Mouse (Mus musculus) spleen, postnatal 36 days (tissue): ENCODE data around the gene Gkn1.

Source experiments
- DNase-seq, 2 experiments: peaks; one replicate each; pipeline ENCODE4 v3.0.0; 2022; ENCODE audit warnings: low spot score in 2 of 2, mixed read lengths in 1 of 2

The Gkn1 gene

DNA sequence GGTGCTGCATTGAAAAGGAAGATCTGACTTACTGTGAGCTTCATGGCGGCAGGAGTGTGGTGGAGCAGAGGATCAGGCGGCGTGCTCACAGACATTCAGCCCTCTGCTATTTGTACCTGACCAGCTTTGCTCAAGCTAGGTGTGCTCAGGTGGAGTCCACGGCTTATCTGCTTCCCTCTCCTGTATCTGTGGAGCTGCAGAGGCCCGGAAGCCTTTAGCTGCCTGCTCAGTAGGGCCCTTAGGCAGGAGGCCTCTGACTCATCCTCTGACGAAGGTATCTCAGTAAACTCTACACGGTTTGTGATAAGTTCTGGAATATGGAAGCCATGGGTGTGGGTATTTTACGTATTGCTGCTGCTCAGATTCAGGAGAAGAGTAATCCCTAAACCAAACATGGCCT lies at the start of gene Gkn1:
Gene Gkn1 (minus strand): TSS at position 114 of the 400 bp plus-strand sequence.
- DNase-seq: no peak

DNA sequence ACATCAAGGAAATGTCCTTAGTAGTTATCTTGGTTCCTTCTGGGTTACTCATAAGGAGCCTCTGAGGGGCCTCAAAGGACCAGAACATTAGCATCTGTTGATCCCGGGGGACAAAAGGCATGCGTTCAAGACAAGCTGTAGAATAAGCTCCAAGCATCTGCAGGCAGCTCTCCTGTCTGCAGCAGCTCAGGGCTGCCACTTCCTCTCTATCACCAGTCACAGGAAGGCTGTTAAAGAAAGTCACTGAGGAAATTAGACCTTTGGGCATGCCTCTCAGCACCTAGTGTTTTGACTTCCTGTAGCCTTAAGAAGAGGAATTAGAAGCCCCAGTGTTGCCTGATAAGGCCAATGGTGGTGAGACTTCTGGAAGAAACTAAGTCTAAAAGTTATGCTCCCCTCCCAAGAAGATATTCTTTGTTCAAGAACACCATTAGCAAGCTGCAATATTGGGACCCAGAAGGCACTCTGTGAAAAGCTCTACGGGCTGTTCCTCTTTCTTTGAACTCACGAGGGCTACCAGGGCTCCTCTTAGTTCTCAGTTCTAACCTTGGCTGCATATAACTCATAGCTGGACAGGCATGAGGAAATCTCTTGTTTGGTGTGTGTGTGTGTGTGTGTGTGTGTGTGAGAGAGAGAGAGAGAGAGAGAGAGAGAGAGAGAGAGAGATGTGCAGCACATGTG lies 49.3 kb upstream of the Gkn1 start:
- DNase-seq: peak; percentile 53 to 57

DNA sequence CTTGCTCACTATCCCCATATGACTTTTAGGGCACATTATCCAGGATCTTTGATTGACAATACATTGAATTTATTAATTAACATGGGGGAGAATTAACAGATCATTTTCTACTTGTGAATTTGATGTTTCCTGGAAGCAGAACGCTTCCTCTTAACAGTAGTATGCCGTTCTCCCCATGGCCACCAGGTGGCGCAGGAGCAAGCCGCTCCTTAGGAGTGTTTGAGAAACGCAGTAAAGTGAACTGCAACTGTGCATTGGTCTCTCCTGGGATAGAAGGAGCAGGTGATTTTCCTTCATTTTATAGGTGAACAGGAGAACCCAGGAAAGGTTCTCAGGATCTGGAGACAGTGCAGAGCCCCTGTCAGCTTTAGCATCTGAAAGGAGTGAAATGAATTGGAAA lies 48.4 kb upstream of the Gkn1 start:
- peak; percentile 71 to 79 for DNase-seq

DNA sequence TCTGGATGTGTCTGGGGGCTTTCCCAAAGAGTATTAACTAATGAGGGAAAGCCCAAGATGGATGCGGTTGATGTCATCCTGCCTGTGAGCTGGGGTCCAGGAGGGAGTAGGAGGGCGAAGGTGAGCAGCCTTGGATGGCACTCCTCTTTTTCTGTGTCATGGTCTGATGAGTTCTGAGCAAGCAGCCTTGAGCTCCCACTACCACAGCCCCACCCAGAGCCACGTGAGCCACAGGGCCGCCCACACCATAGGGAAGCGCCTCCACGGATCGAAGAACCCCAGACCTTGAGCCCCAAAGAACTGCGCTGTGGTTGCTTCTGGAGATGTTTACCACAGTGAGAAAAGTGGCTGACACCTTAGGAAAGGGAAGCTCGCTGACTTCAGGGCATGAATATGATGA lies 44.0 kb upstream of the Gkn1 start:
- peak; percentile 58 to 62 for DNase-seq

DNA sequence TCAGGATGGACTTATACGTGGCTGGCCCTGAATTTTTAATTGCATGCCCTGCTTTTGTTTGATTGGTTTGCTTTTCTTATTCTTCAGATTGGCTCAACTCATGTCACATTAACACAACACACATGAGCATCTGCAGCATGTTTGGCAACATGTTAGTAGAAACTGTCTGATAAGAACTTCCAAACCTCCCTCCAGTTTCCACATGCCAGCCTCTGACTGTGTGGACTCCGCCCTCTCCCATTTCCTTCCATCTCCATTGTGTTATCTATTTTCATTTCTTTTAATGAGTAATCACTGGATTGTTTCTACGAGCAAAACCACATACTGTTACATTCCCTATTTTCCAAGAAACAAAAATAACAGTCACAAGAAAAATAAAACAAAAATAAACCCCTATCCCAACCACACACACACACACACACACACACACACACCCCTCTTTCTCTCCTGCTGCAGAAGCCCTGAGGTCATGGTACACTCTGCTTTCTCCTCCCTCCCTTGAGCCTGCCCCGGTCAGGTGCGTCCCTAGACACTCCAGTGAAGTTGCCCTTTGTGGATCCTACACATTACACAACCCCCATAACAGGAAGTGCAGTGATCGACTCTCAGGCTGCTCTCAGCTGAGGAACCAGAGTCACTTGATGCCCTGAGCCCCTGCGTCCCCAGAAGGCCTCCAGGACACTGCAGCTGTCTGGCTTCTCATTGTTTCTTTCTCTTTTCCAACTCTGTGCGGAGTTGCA lies 42.9 kb upstream of the Gkn1 start:
- DNase-seq: peak in 1 of 2 experiments; percentile 8

DNA sequence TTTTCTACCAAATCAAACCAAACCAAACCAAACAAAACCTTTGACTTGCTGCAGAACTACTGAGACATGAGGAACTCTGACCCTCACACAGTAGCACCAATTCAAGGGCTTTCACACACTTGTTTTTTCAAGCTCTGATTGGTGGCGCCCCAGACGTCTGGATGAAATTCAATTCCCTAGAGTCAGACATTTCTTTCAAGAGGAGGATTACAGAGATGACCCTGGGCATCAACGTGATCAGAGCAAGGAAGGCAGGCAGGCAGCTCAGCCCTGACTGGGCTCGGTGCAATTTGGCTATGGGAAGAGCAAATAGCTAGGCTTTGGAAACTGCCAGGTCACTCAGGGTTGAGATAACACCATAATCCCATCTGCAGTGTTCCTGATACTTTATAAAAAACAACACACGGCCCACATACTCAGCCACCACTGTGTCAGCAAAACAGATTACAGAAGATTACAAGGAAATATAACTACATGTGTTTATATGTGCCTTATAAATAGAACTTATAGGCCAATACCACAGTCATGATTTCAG lies 38.8 kb upstream of the Gkn1 start:
- no peak for DNase-seq

DNA sequence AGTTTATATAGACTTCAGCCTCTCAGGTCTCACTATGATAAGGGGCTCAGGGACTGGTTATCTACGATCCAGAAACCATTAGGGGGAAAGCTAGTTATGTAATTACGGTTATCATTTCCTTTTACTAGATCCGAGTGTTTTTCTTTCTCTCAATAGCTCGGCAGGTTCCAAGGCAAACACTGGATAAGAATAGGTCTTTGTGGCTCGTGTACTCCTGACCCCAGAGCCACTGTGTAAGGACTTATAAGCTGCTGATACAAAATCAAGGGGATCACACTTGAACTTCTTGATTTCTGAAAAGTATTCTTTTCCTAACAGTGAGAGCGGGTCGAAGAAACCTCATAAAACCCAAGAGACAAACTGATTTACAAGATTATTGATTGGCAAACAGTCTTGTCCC lies 38.1 kb upstream of the Gkn1 start, which contains the start of gene Gkn3:
Gene Gkn3 (minus strand): TSS at position 59 of the 400 bp plus-strand sequence.
- DNase-seq: no peak

DNA sequence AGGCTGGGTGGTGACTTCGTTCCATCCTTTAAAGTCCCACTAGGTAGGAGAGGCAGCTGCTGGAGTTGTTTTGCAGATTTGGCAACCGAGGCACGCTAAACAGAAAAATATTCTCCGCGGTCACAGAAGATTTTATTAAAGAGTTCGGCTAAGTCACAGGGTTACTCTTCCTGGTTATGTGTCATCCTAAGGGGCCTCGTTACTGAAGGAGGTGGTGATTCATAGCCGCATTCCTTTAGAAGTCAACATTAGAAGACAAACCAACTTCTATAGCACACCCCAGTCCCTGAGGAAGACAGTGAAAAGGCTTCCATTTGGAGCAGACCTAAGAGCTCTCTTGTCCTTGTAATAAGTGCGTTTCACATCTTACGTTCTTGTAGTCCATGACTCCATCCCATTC lies 35.9 kb upstream of the Gkn1 start:
- no peak for DNase-seq

DNA sequence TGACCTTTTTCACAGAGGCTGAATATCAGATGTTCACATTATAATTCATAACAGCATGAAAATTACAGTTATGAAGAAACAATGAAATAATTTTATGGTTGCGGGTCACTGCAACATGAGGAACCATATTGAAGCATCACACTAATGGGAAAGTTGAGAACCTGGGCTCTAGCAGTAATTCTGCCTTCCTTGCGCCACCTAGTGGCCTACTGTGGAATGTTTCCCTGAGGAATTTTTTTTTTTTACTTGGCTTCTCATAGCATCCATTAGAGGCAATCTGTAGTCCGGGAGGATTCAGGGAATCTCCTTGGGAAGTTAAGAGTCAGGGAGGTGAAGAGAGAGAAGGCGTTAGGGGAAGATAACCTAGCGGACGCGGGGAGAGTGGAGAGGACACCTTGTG lies 35.5 kb upstream of the Gkn1 start:
- peak; percentile 8 to 29 for DNase-seq

DNA sequence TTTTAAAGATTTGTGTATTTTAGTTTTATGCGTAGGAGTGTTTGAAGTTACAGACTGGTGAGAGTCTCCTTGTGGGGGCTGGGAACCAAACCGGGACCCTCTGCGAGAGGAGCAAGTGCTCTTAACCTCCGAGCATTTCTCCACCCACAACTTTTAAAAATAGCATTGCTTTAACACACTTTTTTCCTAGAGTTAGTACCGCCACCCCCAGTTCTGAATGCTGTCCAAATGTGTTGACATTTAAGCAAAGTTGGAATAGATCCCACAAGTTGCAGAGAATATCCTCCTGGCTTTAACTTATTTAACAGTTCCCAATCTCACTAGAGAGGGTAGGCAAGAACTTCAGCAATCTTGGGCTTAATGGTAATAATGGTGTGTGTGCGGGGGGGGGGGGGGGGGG lies 34.0 kb upstream of the Gkn1 start:
- DNase-seq: no peak

DNA sequence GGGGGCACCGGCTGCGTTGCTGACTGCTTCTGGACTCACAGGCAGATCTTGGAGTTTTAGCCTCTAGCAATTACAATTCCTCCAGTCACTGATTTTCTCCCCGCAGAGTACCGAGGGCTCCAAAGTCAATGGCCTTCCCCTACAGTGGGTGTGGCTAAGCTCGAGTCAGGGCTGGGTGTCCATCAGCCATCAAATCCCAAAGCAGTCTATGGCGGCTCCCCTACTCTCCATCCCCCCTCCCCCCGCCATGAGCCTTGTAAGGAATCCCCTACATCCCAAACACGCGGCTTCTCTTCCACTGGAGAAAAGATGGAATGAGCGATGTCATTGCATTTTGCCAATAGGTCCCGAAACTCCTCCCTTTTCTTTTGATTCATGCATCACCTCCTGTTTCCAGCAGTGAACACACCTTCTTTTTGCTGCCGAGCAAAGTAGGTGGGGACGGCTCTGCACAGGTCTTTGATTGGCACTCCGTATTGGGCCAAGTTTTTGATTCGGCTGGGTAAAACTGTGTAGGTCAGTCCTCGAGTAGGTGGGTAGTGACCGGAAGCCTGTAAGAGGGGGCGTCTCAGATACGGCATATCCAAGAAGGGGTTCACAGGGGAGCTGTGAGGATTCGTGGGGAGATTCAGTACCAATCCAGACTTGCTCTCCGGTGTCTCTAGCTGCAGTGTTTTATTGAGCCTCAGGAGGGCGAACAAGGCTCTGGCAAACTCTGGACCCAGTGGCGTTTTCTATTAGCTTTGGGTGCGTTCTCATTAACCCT lies 33.4 kb upstream of the Gkn1 start:
- DNase-seq: no peak

DNA sequence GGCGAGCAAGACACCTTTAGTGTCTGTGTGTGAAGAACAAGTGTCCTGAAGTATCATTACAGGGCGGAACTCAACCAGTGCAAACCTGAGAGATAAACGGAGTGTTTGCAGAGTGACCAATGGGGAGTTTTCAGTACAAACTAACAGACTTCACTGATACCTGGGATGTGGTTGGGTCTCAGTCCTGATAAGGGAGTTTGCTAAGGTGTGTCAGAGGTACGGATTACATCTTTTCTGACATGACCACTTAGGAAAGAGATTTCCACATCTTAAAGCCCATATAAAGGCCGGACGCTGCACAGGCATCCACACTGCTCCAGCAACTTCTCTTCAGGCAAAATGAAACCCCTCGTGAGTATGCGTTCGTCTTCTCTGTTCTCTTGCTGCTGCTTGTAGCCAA lies 22.3 kb upstream of the Gkn1 start, which contains the start of gene Gkn2:
Gene Gkn2 (plus strand): TSS at position 301 of the 400 bp plus-strand sequence.
- no peak for DNase-seq

DNA sequence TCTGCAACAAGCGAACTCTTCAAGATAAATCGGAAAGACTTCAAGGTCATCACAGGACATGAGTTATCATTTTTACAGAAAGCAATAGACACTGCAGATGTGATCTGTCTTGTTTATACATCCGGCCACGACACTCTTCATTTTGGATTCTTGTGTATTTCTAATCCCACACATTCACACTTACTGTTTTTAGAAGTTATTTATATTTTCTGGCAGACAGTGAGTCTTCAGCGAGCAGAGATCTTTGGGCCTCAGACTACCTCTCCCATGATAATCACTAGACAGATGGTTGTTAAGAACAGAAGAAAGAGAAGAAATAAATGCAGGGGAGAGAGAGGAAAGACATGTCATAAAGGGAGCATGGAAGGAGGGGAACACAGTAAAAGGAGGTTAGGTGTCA lies 18.5 kb upstream of the Gkn1 start:
- DNase-seq: no peak

DNA sequence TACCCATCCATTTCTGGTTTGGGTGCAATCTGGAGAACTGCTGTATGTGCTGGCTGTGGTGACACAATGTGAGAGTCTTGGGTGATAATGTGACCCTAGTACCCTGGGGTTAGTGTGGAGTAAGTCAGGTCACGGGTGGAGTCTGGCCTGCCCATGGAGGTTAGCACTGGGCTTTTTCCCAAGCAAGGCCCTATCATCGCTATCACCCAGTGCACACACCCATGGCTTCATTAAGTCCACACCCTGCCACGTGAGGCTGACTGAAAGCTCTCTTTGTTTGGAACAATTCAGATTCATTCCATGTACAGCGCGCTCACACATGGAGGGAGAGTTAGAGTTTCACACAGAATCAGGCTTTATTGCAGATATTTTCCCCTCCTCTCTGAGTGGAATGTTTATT lies 3.7 kb upstream of the Gkn1 start:
- no peak for DNase-seq

DNA sequence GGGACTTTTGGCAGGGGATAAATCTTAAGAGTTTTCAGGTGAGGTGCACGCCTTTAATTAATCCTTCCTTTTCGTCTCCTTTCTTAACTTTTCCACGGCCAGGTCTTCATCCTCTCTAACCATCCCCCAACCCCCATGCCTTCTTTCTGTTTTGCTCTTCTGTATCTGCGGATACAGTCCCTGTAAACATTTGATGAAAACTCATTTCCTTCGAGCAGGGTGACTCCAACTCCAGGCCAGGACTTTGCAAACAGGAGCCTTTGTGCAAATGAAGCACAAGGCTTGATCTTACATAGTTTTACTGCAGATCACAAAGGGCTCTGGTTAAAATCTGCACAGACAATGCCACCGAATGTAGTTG lies 14.8 kb downstream of the Gkn1 start:
- DNase-seq: no peak

DNA sequence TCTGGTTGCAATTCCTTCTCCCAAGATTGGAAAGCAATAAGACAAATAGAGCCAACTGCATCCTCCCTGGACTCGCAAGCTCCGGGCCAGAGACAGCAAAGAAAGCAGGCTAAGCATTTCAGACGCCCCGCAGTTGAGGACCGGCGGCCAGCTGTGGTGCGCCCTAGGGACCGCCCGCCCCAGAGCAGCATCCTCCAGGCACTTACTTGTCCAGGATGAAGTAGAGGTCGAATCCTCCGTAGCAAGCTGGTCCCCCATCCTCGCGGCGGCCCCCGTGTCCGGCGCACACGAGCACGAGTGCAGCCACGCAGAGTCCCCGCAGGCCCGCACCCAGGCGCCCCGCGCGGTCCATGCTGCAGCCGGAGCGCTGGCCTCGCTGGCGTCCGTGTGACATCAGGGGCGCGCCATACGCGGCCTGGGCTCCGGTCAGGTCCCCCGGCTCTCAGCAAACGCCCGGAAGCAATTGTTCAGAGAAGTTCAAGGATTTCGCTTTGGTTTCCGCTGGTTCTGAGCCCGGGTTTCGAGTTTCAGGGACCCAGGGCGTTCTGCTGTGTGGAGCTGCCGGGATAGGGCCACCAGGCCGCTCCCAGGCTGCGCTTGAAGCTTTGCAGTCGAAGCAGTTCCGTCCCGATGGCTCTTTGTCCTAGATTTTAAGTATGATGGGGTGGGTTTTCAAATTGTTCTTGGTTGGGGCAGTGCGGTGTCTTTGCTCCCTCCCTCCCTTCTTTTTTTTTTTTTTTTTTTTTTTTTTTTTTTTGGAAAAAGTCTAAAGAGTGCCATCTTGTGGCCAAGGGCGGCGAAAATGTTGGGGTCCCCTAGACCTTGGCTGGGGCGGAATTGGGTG lies 15.4 kb downstream of the Gkn1 start, which contains the start of gene Antxr1:
Gene Antxr1 (minus strand): TSS at position 731 of the 844 bp plus-strand sequence.
- DNase-seq: peak in 1 of 2 experiments; percentile 8

DNA sequence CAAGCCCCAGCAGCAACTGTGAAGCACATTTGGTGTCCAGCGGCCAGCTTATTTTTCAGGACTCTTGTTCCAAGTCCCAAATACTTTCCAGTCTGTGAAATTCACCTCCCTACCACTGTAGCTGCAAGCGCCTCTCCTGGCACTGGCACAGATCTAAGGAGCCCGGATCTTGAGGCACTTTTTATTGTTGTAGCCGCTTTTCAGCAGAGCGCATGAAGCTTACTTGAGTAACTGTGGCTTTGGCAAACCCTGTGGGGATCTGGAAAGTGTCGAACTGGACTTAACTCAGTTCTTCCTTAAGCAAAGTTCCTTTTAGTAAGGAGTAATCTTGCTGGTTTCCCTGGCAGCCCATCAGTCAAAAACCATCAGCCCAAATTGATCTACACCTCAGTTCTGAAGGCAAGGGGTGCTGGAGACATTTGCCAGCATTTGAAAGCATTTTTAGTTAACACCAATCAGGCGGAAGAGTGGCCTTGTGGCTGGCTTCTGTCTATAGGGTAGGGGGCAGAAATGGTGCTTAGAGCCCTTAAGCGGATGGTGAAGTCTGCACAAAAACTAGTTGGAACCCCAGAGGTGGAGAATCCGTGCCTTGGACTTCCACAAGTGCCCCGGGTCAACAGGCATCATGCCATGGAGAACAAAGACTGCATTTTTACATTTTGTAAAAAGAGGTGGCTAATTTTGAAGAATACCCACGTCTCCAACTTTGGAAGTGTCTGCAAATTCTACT lies 16.2 kb downstream of the Gkn1 start:
- DNase-seq: no peak

DNA sequence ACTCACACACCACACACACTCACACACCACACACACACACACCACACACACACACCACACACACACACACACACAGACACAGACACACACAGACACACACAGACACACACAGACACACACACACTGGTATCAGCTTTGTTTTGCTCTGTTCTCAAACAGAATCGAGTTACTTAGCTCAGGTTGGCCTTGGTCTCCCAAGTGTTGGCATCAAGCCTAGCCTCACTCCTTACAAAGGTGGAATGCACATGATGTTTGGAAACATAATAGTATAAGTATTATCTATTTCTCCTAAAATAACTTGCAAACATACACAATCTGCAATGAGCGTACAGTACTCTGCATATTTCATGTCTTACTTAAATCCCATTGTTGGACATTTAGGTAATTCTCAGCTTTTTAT lies 18.4 kb downstream of the Gkn1 start:
- DNase-seq: no peak

DNA sequence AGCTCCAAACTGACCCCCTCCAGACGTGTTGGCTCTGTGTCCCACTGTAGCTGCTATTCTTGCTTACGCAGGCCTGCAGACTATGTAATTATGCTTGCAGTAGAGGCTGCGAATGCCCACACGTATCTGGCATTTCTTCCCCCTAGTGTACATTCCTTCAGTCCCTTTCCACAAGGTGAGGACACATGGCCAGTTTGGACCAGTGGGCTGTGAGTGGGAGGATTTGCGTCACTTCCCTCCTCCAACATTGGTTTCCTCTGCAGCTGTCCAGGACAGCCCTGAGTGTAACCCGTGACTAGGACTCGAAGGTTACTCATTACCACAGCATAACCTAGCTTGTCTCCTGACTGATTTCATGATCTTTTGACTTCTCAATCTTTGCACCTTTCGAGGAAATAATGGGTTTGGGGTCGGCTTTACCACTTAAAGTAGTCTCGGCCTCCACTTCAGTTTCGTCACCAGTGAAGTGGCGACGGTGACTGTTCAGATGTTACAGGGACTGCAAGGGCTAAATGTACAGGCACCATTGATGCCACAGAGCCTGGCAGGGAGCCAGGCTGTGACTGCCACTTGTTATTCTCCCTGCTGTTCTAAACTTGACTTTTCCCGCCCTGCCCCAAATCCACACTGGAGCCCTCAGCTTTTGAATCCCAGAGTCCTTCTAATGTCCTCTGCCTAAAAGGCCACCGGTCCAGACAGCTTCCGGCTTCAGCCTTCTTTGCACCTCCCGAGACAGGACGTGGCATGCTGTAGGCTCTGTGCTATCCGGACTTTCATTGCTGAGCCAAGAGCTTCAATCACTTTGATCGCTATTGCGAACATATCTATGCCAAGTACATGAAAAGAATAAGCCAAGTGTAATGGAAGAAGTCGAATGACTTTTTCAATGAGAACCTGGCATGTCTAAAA lies 22.2 kb downstream of the Gkn1 start:
- DNase-seq: no peak

DNA sequence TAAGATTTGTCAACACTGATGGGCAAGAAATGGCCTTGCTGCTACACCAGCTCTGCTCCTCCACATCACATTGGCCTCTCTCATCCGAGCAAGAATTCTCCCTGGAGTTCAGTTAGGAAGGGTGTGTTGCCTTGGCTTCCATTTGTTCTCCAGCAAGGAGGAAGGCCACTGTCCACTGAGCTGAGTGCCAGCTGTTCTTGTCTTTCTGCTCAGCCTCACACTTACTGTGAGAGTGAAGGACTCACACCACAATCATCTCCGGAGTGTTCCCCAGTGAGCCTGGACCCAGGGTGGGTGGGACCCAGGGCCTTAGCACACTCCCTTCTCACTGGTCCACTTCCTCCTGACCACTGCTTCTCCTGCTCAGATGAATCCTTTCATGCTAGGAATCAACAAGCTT lies 23.8 kb downstream of the Gkn1 start:
- no peak for DNase-seq
